Mouse (Mus musculus) cerebellum, adult 2 months (tissue): ENCODE measurements at regions not wholly inside any gene's neighbourhood (a gene's known extent, or its start where the extent isn't known, plus 50 kb on each side); places are given as distances from the start of the nearest gene placed in this dataset.

Source experiments
- CTCF ChIP-seq: fragments of 200-500 bp; IDR thresholded peaks from 2 replicates; pipeline ENCODE4 v1.5.1; 2011; ENCODE audit warnings: low read depth, mild to moderate bottlenecking, control low read depth, low read length, moderate library complexity, borderline replicate concordance; ENCODE audit not compliant: insufficient read depth
- POLR2A ChIP-seq: fragments of 200-500 bp; IDR thresholded peaks from 2 replicates; pipeline ENCODE4 v1.6.1; 2011; ENCODE audit warnings: low read length, control low read depth, borderline replicate concordance; ENCODE audit not compliant: insufficient read depth

DNA sequence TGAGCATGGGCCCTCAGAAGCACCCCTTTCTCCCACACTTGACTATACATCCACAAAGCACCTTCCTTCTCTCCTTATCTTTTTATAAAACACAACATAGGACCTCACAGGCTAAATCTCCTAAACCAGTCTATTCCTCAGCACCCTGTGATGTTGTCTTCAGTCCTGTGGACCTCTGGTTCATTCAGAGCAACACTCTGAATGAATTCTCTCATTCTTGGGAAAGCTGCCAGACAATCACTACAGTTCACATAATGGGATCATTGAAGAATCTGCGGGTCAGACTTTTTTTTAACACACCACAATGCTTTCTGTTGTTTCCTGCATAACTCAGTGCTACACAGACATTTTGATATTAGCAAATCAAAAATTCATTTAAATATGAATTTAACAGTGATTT, 115.9 kb upstream of the Cdh20 start:
- TF ChIP-seq CTCF (no peak), POLR2A (no peak)
